In genomic region chr1:39086273-39086672, GRCm38 (mm10) we compare ENCODE assay signal across 8 mouse cellular contexts.
A peak's percentile ranks its signal among the peaks of the same experiment; 100 is the strongest.
DNase-seq lines count a peak whose midpoint lies in the region; ATAC-seq lines count a peak whose summit lies in the region.

No protein-coding gene starts in this region.

- no peak overlapping the region; the same call in 1 of the 2 replicates for H3K27ac ChIP-seq in hindbrain, embryonic 16.5 days (ENCODE audit: low read depth, low read length)
- no peak overlapping the region for H3K27ac ChIP-seq in hindbrain, embryonic 14.5 days

- peak; percentile 87 for ATAC-seq in hindbrain, embryonic 16.5 days
- ATAC-seq in hindbrain, embryonic 14.5 days (ENCODE audit: low FRiP score), result no peak; the same call in 1 of the 2 replicates
- ATAC-seq in granulocyte monocyte progenitor cell, adult 5-6 weeks (replicated peaks; ENCODE audit: poor library complexity, severe bottlenecking), result no peak

- DNase-seq in hindbrain, embryonic 14.5 days (ENCODE audit: low spot score), result no peak
- DNase-seq in NIH3T3 (ENCODE audit: low read depth), result peak; percentile 20
- DNase-seq in cerebellum, adult 8-10 months, result peak; percentile 11
- DNase-seq in layer of hippocampus, adult 8-10 months (ENCODE audit: low spot score in 2 of 2), result peak; percentile 57 to 64
- no peak for DNase-seq in urinary bladder, postnatal 4 days (ENCODE audit: low spot score in 2 of 2)
- no peak for DNase-seq in urinary bladder, adult 2 months (ENCODE audit: low spot score)

- H3K4me3 ChIP-seq in hindbrain, embryonic 16.5 days (ENCODE audit: low read length), result no peak overlapping the region
- H3K4me3 ChIP-seq in hindbrain, embryonic 14.5 days (replicated peaks; ENCODE audit: low read length), result no peak overlapping the region

- H3K4me1 ChIP-seq in hindbrain, embryonic 16.5 days (ENCODE audit: control insufficient read depth, insufficient read depth, low read depth, low read length), result no peaks in the 10 kb centered on the region
- H3K4me1 ChIP-seq in hindbrain, embryonic 14.5 days (replicated peaks; ENCODE audit: control insufficient read depth, insufficient read depth, low read length), result no peaks in the 10 kb centered on the region

- H3K9me3 ChIP-seq in hindbrain, embryonic 16.5 days (ENCODE audit: control insufficient read depth, low read length), result peaks cover 3% of the 10 kb centered on the region; the same call in 1 of the 2 replicates
- no peaks in the 10 kb centered on the region for H3K9me3 ChIP-seq in hindbrain, embryonic 14.5 days (ENCODE audit: control insufficient read depth, low read length)

- no peak overlapping the region for H3K9ac ChIP-seq in hindbrain, embryonic 16.5 days (ENCODE audit: low read depth, low read length)
- H3K9ac ChIP-seq in hindbrain, embryonic 14.5 days, result no peak overlapping the region

- H3K36me3 ChIP-seq in hindbrain, embryonic 16.5 days (ENCODE audit: control insufficient read depth, insufficient read depth, low read length), result no peaks in the 10 kb centered on the region
- H3K36me3 ChIP-seq in hindbrain, embryonic 14.5 days (replicated peaks; ENCODE audit: control insufficient read depth, insufficient read depth), result no peaks in the 10 kb centered on the region

- 57% methylated on average over 11 of the region's 11 CpGs for WGBS in hindbrain, embryonic 16.5 days
- 72% methylated on average over 11 of the region's 11 CpGs for WGBS in hindbrain, embryonic 14.5 days

- no peak overlapping the region for H3K4me2 ChIP-seq in hindbrain, embryonic 16.5 days (ENCODE audit: low read length)
- no peak overlapping the region for H3K4me2 ChIP-seq in hindbrain, embryonic 14.5 days (replicated peaks)

- H3K27me3 ChIP-seq in hindbrain, embryonic 16.5 days (replicated peaks; ENCODE audit: control insufficient read depth, insufficient read depth, low read length), result no peaks in the 10 kb centered on the region
- H3K27me3 ChIP-seq in hindbrain, embryonic 14.5 days (ENCODE audit: control insufficient read depth, insufficient read depth, low read length), result no peaks in the 10 kb centered on the region

Comparison
In these comparisons a context has a peak if more than half of its experiments do, and no peak if none do; other contexts are left out.
1. DNase-seq: peak in NIH3T3 (single experiment), cerebellum, adult 8-10 months (single experiment) and layer of hippocampus, adult 8-10 months (2 of 2); none in hindbrain, embryonic 14.5 days (single experiment), urinary bladder, postnatal 4 days (0 of 2) and urinary bladder, adult 2 months (single experiment).